Mouse (Mus musculus): Measurements from ENCODE around the gene Cnot10. TPM values are rescaled to one million over a fixed set of nuclear protein-coding genes. Genes with fewer than 3 reads are reported as not detected.
A peak's percentile ranks its signal among the peaks of the same experiment; 100 is the strongest.

Gene Cnot10
- polyA plus RNA-seq (2014; fragmentation: Nextera tagmentation; extraction: Ambion mirVana): 68.0 and 68.5 TPM in 2 replicates

- H3K27ac ChIP-seq (ENCODE audit: low read depth, low read length): peak within 1 kb of the TSS; percentile 73; the same call in 1 of the 2 replicates
- H3K36me3 ChIP-seq (ENCODE audit: control insufficient read depth, insufficient read depth, low read length): no peaks in the 10 kb centered on the region
- H3K9me3 ChIP-seq (ENCODE audit: control insufficient read depth, low read length): no peaks in the 10 kb centered on the region
- ATAC-seq (ENCODE audit: insufficient read depth, low FRiP score, low TSS enrichment) (peak; percentile 99), DNase-seq (ENCODE audit: low spot score) (peak; percentile 100)
- peak within 1 kb of the TSS; percentile 72 for H3K4me2 ChIP-seq (ENCODE audit: low read depth)
- 4% methylated on average over 51 of the region's 51 CpGs for WGBS
- peak within 1 kb of the TSS; percentile 73 for H3K9ac ChIP-seq (ENCODE audit: low read length)
- H3K27me3 ChIP-seq (ENCODE audit: control insufficient read depth, insufficient read depth, low read length): no peaks in the 10 kb centered on the region
- H3K4me3 ChIP-seq (ENCODE audit: low read depth, low read length): peak within 1 kb of the TSS; percentile 83
- 0 out of 2 replicates have a peak, but pooled peaks cover 3% of the 10 kb centered on the region for H3K4me1 ChIP-seq (ENCODE audit: control insufficient read depth, insufficient read depth, low read length)
Measured at GRCm38 (mm10) chr9:114639839-114640646, at the start of gene Cnot10. Gene Cnot10 (minus strand): TSS chr9:114640184.

- Histone ChIP-seq H3K4me2 (ENCODE audit: low read depth) (peak overlapping the region; percentile 71), H3K9ac (ENCODE audit: low read length) (peak overlapping the region; percentile 97), H3K27me3 (ENCODE audit: control insufficient read depth, insufficient read depth, low read length) (no peaks in the 10 kb centered on the region), H3K27ac (ENCODE audit: low read depth, low read length) (peak overlapping the region; percentile 96), H3K36me3 (ENCODE audit: control insufficient read depth, insufficient read depth, low read length) (peaks cover 7% of the 10 kb centered on the region; the same call in 1 of the 2 replicates), H3K9me3 (ENCODE audit: control insufficient read depth, low read length) (no peaks in the 10 kb centered on the region), H3K4me3 (ENCODE audit: low read depth, low read length) (peak overlapping the region; percentile 98), H3K4me1 (ENCODE audit: control insufficient read depth, insufficient read depth, low read length) (peaks cover 13% of the 10 kb centered on the region; the same call in 1 of the 2 replicates)
- peak; percentile 72 for DNase-seq (ENCODE audit: low spot score)
- ATAC-seq (ENCODE audit: insufficient read depth, low FRiP score, low TSS enrichment): peak; percentile 64; the same call in 1 of the 2 replicates
- under 1% methylated on average over 37 of the region's 50 CpGs for WGBS
Measured at GRCm38 (mm10) chr9:114688953-114689407, 49.0 kb upstream of the Cnot10 start.

GRCm38 (mm10) chr9:114688252-114688952 is 48.4 kb upstream of the Cnot10 start, which contains the start of gene Dync1li1:
Gene Dync1li1 (plus strand): TSS chr9:114688790.
- DNase-seq (ENCODE audit: low spot score) (peak; percentile 98), ATAC-seq (ENCODE audit: insufficient read depth, low FRiP score, low TSS enrichment) (peak; percentile 96)
- H3K4me1 ChIP-seq (ENCODE audit: control insufficient read depth, insufficient read depth, low read length): peaks cover 13% of the 10 kb centered on the region; the same call in 1 of the 2 replicates
- under 1% methylated on average over 57 of the region's 57 CpGs for WGBS
- H3K36me3 ChIP-seq (ENCODE audit: control insufficient read depth, insufficient read depth, low read length): peaks cover 7% of the 10 kb centered on the region; the same call in 1 of the 2 replicates
- H3K4me2 ChIP-seq (ENCODE audit: low read depth): peak within 1 kb of the TSS; percentile 71
- H3K27ac ChIP-seq (ENCODE audit: low read depth, low read length): peak within 1 kb of the TSS; percentile 96
- no peaks in the 10 kb centered on the region for H3K27me3 ChIP-seq (ENCODE audit: control insufficient read depth, insufficient read depth, low read length)
- H3K9me3 ChIP-seq (ENCODE audit: control insufficient read depth, low read length): no peaks in the 10 kb centered on the region
- H3K4me3 ChIP-seq (ENCODE audit: low read depth, low read length): peak within 1 kb of the TSS; percentile 98
- peak within 1 kb of the TSS; percentile 97 for H3K9ac ChIP-seq (ENCODE audit: low read length)

- DNase-seq (ENCODE audit: low spot score): no peak
- peak overlapping the region; percentile 98 for H3K4me3 ChIP-seq (ENCODE audit: low read depth, low read length)
- peak overlapping the region; percentile 97 for H3K9ac ChIP-seq (ENCODE audit: low read length)
- H3K9me3 ChIP-seq (ENCODE audit: control insufficient read depth, low read length): no peaks in the 10 kb centered on the region
- peaks cover 13% of the 10 kb centered on the region; the same call in 1 of the 2 replicates for H3K4me1 ChIP-seq (ENCODE audit: control insufficient read depth, insufficient read depth, low read length)
- H3K36me3 ChIP-seq (ENCODE audit: control insufficient read depth, insufficient read depth, low read length): peaks cover 7% of the 10 kb centered on the region; the same call in 1 of the 2 replicates
- WGBS: 83% methylated on average over 13 of the region's 13 CpGs
- H3K27me3 ChIP-seq (ENCODE audit: control insufficient read depth, insufficient read depth, low read length): no peaks in the 10 kb centered on the region
- ATAC-seq (ENCODE audit: insufficient read depth, low FRiP score, low TSS enrichment): no peak
- no peak overlapping the region for H3K27ac ChIP-seq (ENCODE audit: low read depth, low read length)
- peak overlapping the region; percentile 71 for H3K4me2 ChIP-seq (ENCODE audit: low read depth)
Measured at GRCm38 (mm10) chr9:114687639-114688038, 47.7 kb upstream of the Cnot10 start.

GRCm38 (mm10) chr9:114686245-114686644 is 46.3 kb upstream of the Cnot10 start:
- H3K9ac ChIP-seq (ENCODE audit: low read length): no peak overlapping the region
- peaks cover 13% of the 10 kb centered on the region; the same call in 1 of the 2 replicates for H3K4me1 ChIP-seq (ENCODE audit: control insufficient read depth, insufficient read depth, low read length)
- no peak overlapping the region for H3K4me3 ChIP-seq (ENCODE audit: low read depth, low read length)
- H3K36me3 ChIP-seq (ENCODE audit: control insufficient read depth, insufficient read depth, low read length): peaks cover 2% of the 10 kb centered on the region; the same call in 1 of the 2 replicates
- ATAC-seq (ENCODE audit: insufficient read depth, low FRiP score, low TSS enrichment) (no peak), DNase-seq (ENCODE audit: low spot score) (no peak)
- WGBS: 93% methylated on average over 7 of the region's 7 CpGs
- no peaks in the 10 kb centered on the region for H3K9me3 ChIP-seq (ENCODE audit: control insufficient read depth, low read length)
- no peak overlapping the region for H3K4me2 ChIP-seq (ENCODE audit: low read depth)
- no peaks in the 10 kb centered on the region for H3K27me3 ChIP-seq (ENCODE audit: control insufficient read depth, insufficient read depth, low read length)
- H3K27ac ChIP-seq (ENCODE audit: low read depth, low read length): no peak overlapping the region

- H3K4me1 ChIP-seq (ENCODE audit: control insufficient read depth, insufficient read depth, low read length): no peaks in the 10 kb centered on the region
- no peak overlapping the region for H3K27ac ChIP-seq (ENCODE audit: low read depth, low read length)
- no peak overlapping the region for H3K4me3 ChIP-seq (ENCODE audit: low read depth, low read length)
- no peaks in the 10 kb centered on the region for H3K36me3 ChIP-seq (ENCODE audit: control insufficient read depth, insufficient read depth, low read length)
- no peaks in the 10 kb centered on the region for H3K9me3 ChIP-seq (ENCODE audit: control insufficient read depth, low read length)
- H3K27me3 ChIP-seq (ENCODE audit: control insufficient read depth, insufficient read depth, low read length): no peaks in the 10 kb centered on the region
- H3K9ac ChIP-seq (ENCODE audit: low read length): no peak overlapping the region
- DNase-seq (ENCODE audit: low spot score) (no peak), ATAC-seq (ENCODE audit: insufficient read depth, low FRiP score, low TSS enrichment) (no peak)
- no peak overlapping the region for H3K4me2 ChIP-seq (ENCODE audit: low read depth)
- 81% methylated on average over 4 of the region's 4 CpGs for WGBS
Measured at GRCm38 (mm10) chr9:114682193-114682592, 42.2 kb upstream of the Cnot10 start.

- ATAC-seq (ENCODE audit: insufficient read depth, low FRiP score, low TSS enrichment): no peak
- H3K9ac ChIP-seq (ENCODE audit: low read length): no peak overlapping the region
- H3K4me1 ChIP-seq (ENCODE audit: control insufficient read depth, insufficient read depth, low read length): no peaks in the 10 kb centered on the region
- WGBS: 79% methylated on average over 6 of the region's 6 CpGs
- H3K4me2 ChIP-seq (ENCODE audit: low read depth): no peak overlapping the region
- H3K36me3 ChIP-seq (ENCODE audit: control insufficient read depth, insufficient read depth, low read length): no peaks in the 10 kb centered on the region
- H3K27ac ChIP-seq (ENCODE audit: low read depth, low read length): no peak overlapping the region
- H3K27me3 ChIP-seq (ENCODE audit: control insufficient read depth, insufficient read depth, low read length): no peaks in the 10 kb centered on the region
- H3K9me3 ChIP-seq (ENCODE audit: control insufficient read depth, low read length): no peaks in the 10 kb centered on the region
- DNase-seq (ENCODE audit: low spot score): no peak
- no peak overlapping the region for H3K4me3 ChIP-seq (ENCODE audit: low read depth, low read length)
Measured at GRCm38 (mm10) chr9:114680531-114680930, 40.5 kb upstream of the Cnot10 start.

GRCm38 (mm10) chr9:114679944-114680343 is 40.0 kb upstream of the Cnot10 start:
- no peaks in the 10 kb centered on the region for H3K4me1 ChIP-seq (ENCODE audit: control insufficient read depth, insufficient read depth, low read length)
- no peaks in the 10 kb centered on the region for H3K27me3 ChIP-seq (ENCODE audit: control insufficient read depth, insufficient read depth, low read length)
- H3K9ac ChIP-seq (ENCODE audit: low read length): no peak overlapping the region
- no peaks in the 10 kb centered on the region for H3K36me3 ChIP-seq (ENCODE audit: control insufficient read depth, insufficient read depth, low read length)
- ATAC-seq (ENCODE audit: insufficient read depth, low FRiP score, low TSS enrichment): no peak
- WGBS: 91% methylated on average over 5 of the region's 5 CpGs
- no peak for DNase-seq (ENCODE audit: low spot score)
- H3K4me3 ChIP-seq (ENCODE audit: low read depth, low read length): no peak overlapping the region
- no peak overlapping the region for H3K27ac ChIP-seq (ENCODE audit: low read depth, low read length)
- H3K9me3 ChIP-seq (ENCODE audit: control insufficient read depth, low read length): no peaks in the 10 kb centered on the region
- no peak overlapping the region for H3K4me2 ChIP-seq (ENCODE audit: low read depth)
